In the genomic region with DNA sequence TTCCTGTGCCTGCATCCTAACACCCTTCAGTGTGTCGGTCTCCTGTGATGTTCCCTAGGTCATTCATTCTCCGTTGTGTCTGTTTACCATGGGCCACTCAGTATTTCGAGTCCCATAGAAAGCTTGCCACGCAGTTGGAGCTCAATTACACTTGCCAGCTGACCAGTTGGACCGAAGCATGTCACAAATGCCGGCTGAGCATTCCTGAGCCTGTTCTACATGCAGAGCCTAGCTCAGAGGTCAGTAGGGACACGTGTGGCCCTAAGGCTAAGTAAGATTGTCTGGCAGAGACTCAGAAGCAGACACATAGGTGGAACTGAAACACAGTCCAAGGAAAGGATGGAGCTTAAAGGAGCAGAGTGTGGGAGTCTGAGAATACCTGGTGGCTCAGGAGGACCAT, we compare ENCODE assay signal across 29 mouse cellular contexts. TPM values are rescaled to one million over a fixed set of nuclear protein-coding genes. Genes with fewer than 3 reads are reported as not detected.
DNase-seq lines count a peak whose midpoint lies in the region; ATAC-seq and TF ChIP-seq lines count a peak whose summit lies in the region.
"Had no signal": no experiment of that assay in that cellular context is flagged by ENCODE, and none has a peak within 500 bp of the region (broad histone marks: within the 10 kb centered on the region; RNA-seq: fewer than 3 reads in every experiment).

No protein-coding gene starts in this region.

- no peak overlapping the region for H3K9ac ChIP-seq in heart, postnatal 0 days (replicated peaks; ENCODE audit: low read depth, low read length)
- H3K9ac ChIP-seq: embryonic facial prominence, embryonic 13.5 days; forebrain, embryonic 12.5 days; forebrain, embryonic 15.5 days; heart, embryonic 13.5 days; hindbrain, embryonic 12.5 days; intestine, embryonic 15.5 days had no signal

- no peak overlapping the region for H3K4me3 ChIP-seq in heart, postnatal 0 days (ENCODE audit: low read depth, low read length)
- H3K4me3 ChIP-seq: embryonic facial prominence, embryonic 10.5 days; embryonic facial prominence, embryonic 13.5 days; erythroblast, embryonic 14.5 days; forebrain, embryonic 12.5 days; forebrain, embryonic 15.5 days; heart, adult 2 months; heart, embryonic 10.5 days; heart, embryonic 13.5 days; hindbrain, embryonic 12.5 days; intestine, embryonic 15.5 days had no signal

- in situ Hi-C loops in Patski (cut with MboI; ENCODE audit: low pct_unique_long_range_greater_than_20kb): no loop called here

- no peak for TF ChIP-seq CTCF in heart, postnatal 0 days (IDR thresholded peaks at IDR 0.05; ENCODE audit: low read depth)
- TF ChIP-seq CTCF in Patski (IDR thresholded peaks at IDR 0.05): no peak

- 56% methylated on average over 7 of the region's 7 CpGs for WGBS in heart, postnatal 0 days

- POLR2A ChIA-PET in Patski (lab: Charles Lee): no interaction called here

- no peak overlapping the region for H3K4me2 ChIP-seq in heart, postnatal 0 days (ENCODE audit: low read depth, low read length)
- H3K4me2 ChIP-seq: embryonic facial prominence, embryonic 13.5 days; forebrain, embryonic 12.5 days; forebrain, embryonic 15.5 days; heart, embryonic 13.5 days; hindbrain, embryonic 12.5 days; intestine, embryonic 15.5 days had no signal

- H3K27me3 ChIP-seq in heart, postnatal 0 days (ENCODE audit: control insufficient read depth, insufficient read depth, low read length): no peaks in the 10 kb centered on the region
- H3K27me3 ChIP-seq in Patski: no peaks in the 10 kb centered on the region
- H3K27me3 ChIP-seq: CH12.LX; forebrain, embryonic 15.5 days; intestine, embryonic 15.5 days had no signal

- no peaks in the 10 kb centered on the region for H3K4me1 ChIP-seq in heart, postnatal 0 days (ENCODE audit: control insufficient read depth, insufficient read depth)
- H3K4me1 ChIP-seq: forebrain, embryonic 12.5 days; forebrain, embryonic 15.5 days; hindbrain, embryonic 12.5 days; intestine, embryonic 15.5 days had no signal

- H3K27ac ChIP-seq in heart, postnatal 0 days (ENCODE audit: low read depth): no peak overlapping the region
- H3K27ac ChIP-seq: embryonic facial prominence, embryonic 10.5 days; embryonic facial prominence, embryonic 13.5 days; forebrain, embryonic 12.5 days; forebrain, embryonic 15.5 days; heart, adult 2 months; heart, embryonic 10.5 days; heart, embryonic 13.5 days; hindbrain, embryonic 12.5 days; intestine, embryonic 15.5 days had no signal

- TF ChIP-seq EP300 in heart, postnatal 0 days (IDR thresholded peaks at IDR 0.05; ENCODE audit: low read depth): no peak

- H3K9me3 ChIP-seq in heart, postnatal 0 days (replicated peaks; ENCODE audit: control insufficient read depth, low read length): no peaks in the 10 kb centered on the region
- H3K9me3 ChIP-seq: embryonic facial prominence, embryonic 10.5 days; forebrain, embryonic 15.5 days; heart, embryonic 10.5 days; heart, embryonic 13.5 days; hindbrain, embryonic 12.5 days; intestine, embryonic 15.5 days had no signal

- ATAC-seq in heart, postnatal 0 days (ENCODE audit: insufficient read depth, low read depth): peak; percentile 30; the same call in 1 of the 2 replicates
- ATAC-seq in Patski: peak; percentile 95
- ATAC-seq: forebrain, embryonic 15.5 days; hindbrain, embryonic 16.5 days; intestine, embryonic 15.5 days had no signal

- CTCF ChIA-PET in Patski (lab: Charles Lee): interaction anchor here (0.9 to 1.5 kb wide), 4 partner anchors 20 to 315 kb away, joined by 3 to 6 read pairs (median 3); no protein-coding TSS in a partner anchor

- DNase-seq in heart, postnatal 0 days (ENCODE audit: low spot score): no peak
- no peak for DNase-seq in heart, postnatal 4 days
- DNase-seq in kidney, adult 9 months: peak; percentile 28
- DNase-seq in kidney, postnatal 10 days: no peak
- peak; percentile 47 for DNase-seq in Patski (ENCODE audit: low read depth, low spot score)
- DNase-seq in cerebellum, adult 8-10 months: no peak
- DNase-seq: adrenal gland, adult 2 months; adrenal gland, postnatal 14 days; B cell, adult 2 months; cerebellum, adult 11 months; cerebellum, adult 2 months; cerebellum, postnatal 36 days; embryo, embryonic 11 days; gastrocnemius, postnatal 25 days; heart, adult 2 months; heart, postnatal 36 days had no signal

- no peaks in the 10 kb centered on the region for H3K36me3 ChIP-seq in heart, postnatal 0 days (replicated peaks; ENCODE audit: control insufficient read depth, insufficient read depth, low read length)
- H3K36me3 ChIP-seq: embryonic facial prominence, embryonic 10.5 days; embryonic facial prominence, embryonic 13.5 days; forebrain, embryonic 12.5 days; forebrain, embryonic 15.5 days; G1E; heart, embryonic 10.5 days; heart, embryonic 13.5 days; hindbrain, embryonic 12.5 days; intestine, embryonic 15.5 days had no signal

RNA-seq across cellular contexts. Expression of a gene that starts 50.5 kb away (rescaled TPM):
- not detected in 2 replicates for total RNA-seq in heart, postnatal 0 days (2014; rRNA removed; ENCODE audit: low replicate concordance)
- polyA plus RNA-seq in heart, postnatal 0 days (2015; fragmentation: Nextera tagmentation; extraction: Ambion mirVana): not detected in 2 replicates
- not detected for total RNA-seq in heart, postnatal 4 days (2021)
- polyA plus RNA-seq in Patski (2021): not detected
- total RNA-seq: adrenal gland, postnatal 14 days; CH12.LX; G1E; heart, postnatal 36 days had no signal
- polyA plus RNA-seq: embryonic facial prominence, embryonic 10.5 days; erythroblast, embryonic 14.5 days; G1E; heart, embryonic 16.5 days had no signal

Comparison
In these comparisons a context has a peak if more than half of its experiments do, and no peak if none do; other contexts are left out.
1. DNase-seq: peak in kidney, adult 9 months (single experiment) and Patski (single experiment); none in heart, postnatal 0 days (single experiment), heart, postnatal 4 days (single experiment), kidney, postnatal 10 days (single experiment) and cerebellum, adult 8-10 months (single experiment).